Mouse (Mus musculus) limb, embryonic 14.5 days (tissue): ENCODE measurements at regions not wholly inside any gene's neighbourhood (a gene's known extent, or its start where the extent isn't known, plus 50 kb on each side); places are given as distances from the start of the nearest gene placed in this dataset.

Experiments used
- ATAC-seq: fragments of 200-750 bp; cut with Nextera tagmentation; 2 replicates; pipeline ENCODE4 v1.8.0; 2017; ENCODE audit warnings: low read depth, moderate number of reproducible peaks, moderate TSS enrichment; ENCODE audit not compliant: low FRiP score
- DNase-seq: peaks from one replicate; pipeline ENCODE4 v3.0.0-alpha.2; 2015; ENCODE audit warnings: low spot score
- H3K27ac ChIP-seq: fragments of 300-500 bp; sonication (generic); replicated peaks from 2 replicates; pipeline ENCODE4 v1.5.1; 2014; ENCODE audit warnings: low read depth, mild to moderate bottlenecking, low read length, moderate library complexity, mixed read lengths
- H3K27me3 ChIP-seq: fragments of 300-500 bp; sonication (generic); 2 replicates; pipeline ENCODE4 v1.6.1; 2014; ENCODE audit warnings: low read length, mixed read lengths; ENCODE audit not compliant: control insufficient read depth, insufficient read depth
- H3K36me3 ChIP-seq: fragments of 300-500 bp; sonication (generic); 2 replicates; pipeline ENCODE4 v1.6.1; 2014; ENCODE audit warnings: mild to moderate bottlenecking, low read length, moderate library complexity, mixed read lengths; ENCODE audit not compliant: control insufficient read depth, insufficient read depth
- H3K4me1 ChIP-seq: fragments of 300-500 bp; sonication (generic); 2 replicates; pipeline ENCODE4 v1.6.1; 2014; ENCODE audit warnings: antibody characterized with exemption, low read length, mixed read lengths; ENCODE audit not compliant: control insufficient read depth, insufficient read depth
- H3K4me2 ChIP-seq: fragments of 300-500 bp; sonication (generic); replicated peaks from 2 replicates; pipeline ENCODE4 v1.6.1; 2014; ENCODE audit warnings: low read depth, mild to moderate bottlenecking, low read length, moderate library complexity; ENCODE audit not compliant: severe bottlenecking
- H3K4me3 ChIP-seq: fragments of 300-500 bp; sonication (generic); replicated peaks from 2 replicates; pipeline ENCODE4 v1.5.1; 2014; ENCODE audit warnings: low read length
- H3K9ac ChIP-seq: fragments of 300-500 bp; sonication (generic); 2 replicates; pipeline ENCODE4 v1.6.1; 2014; ENCODE audit warnings: mild to moderate bottlenecking, low read depth, low read length, moderate library complexity; ENCODE audit not compliant: severe bottlenecking
- H3K9me3 ChIP-seq: fragments of 300-500 bp; sonication (generic); 2 replicates; pipeline ENCODE4 v1.6.1; 2016; ENCODE audit warnings: low read length; ENCODE audit not compliant: control insufficient read depth
- POLR2A ChIP-seq: fragments of 200-500 bp; IDR thresholded peaks from 2 replicates; pipeline ENCODE4 v1.8.0; 2012; ENCODE audit warnings: inconsistent platforms, mild to moderate bottlenecking, moderate library complexity, borderline replicate concordance; ENCODE audit not compliant: insufficient read depth, insufficient read length; ENCODE audit errors: extremely low read depth
- WGBS: fragments of 180-500 bp; shearing (Covaris S2); extraction: QIAGEN DNeasy Blood & Tissue Kit; methylation state at CpG from one replicate; pipeline ENCODE4 v1.1.7; 2014; 5-methylcytosine and 5-hydroxymethylcytosine counted together

DNA sequence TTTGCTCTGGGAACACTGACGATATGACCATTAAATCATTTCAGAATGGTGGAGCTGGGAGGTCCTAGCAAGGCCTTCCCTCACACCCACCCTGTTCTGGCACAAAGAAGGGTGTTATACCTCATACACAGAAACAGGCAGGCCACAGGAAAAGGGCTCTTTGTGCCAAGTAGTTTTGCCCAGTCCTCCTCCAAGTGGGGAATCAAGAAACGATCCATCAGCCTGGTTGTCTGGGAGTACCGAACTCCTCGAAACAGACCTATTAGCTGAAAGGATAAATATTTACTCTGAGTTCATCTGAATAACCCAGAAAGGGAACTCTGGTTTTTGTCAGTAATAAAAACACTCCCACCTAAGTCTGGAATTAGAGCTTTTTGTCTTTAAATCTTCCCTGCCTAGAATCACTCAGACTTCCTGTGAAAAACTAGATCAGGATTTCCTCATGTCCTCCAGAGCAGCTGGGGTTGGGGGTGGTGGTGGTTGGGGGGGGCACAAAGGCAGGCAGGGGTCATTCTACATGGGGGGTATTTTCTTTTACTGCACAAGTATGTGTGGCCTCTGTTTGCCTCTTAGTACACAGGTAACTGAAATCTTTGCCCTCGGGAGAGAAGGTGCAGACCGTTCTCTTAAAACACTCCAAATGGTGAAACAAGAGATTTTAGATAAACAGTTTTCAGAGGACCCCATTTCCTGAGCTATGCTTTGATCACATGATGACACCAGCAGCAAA, 681.3 kb downstream of the Gsdmc2 start:
- no peak for TF ChIP-seq POLR2A
- Histone ChIP-seq H3K36me3 (no peaks in the 10 kb centered on the region), H3K9ac (no peak overlapping the region), H3K4me3 (no peak overlapping the region), H3K27ac (no peak overlapping the region), H3K27me3 (no peaks in the 10 kb centered on the region), H3K9me3 (no peaks in the 10 kb centered on the region), H3K4me1 (peaks cover 7% of the 10 kb centered on the region), H3K4me2 (no peak overlapping the region)
- no peak for ATAC-seq
- no peak for DNase-seq
- WGBS = 16% methylated on average over 6 of the region's 6 CpGs

DNA sequence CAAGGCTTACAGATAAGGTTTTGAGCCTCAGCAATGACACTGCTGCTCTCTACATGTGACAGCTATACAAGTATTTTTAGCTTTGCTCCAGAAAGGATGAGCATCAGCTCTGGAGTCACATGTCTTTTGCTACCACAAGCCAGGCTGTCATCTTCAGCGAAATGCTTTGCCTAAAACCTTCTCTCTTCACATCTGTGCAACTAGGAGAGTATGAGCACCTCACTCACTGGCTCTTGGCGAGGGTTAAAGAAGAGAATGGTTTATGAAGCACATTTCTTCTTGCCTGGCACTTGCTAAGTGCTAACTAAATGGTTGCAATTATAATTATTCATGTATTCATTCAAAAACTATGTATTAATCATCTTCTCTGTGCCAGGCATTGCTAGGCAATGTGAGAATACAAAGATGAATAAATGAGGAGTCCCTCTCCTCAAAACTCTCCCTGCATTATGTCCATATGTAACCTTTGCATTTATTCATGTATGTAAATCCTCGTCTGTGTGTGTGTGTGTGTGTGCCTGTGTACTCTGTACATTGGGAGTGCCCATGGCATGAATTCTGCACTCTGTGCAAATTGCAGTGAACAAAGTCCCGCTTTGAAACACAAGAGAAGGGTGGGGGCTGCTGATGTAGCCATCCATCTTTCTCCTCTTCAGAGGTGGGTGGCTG, 682.0 kb downstream of the Gsdmc2 start:
- TF ChIP-seq POLR2A = no peak
- 63% methylated on average over 4 of the region's 4 CpGs for WGBS
- Histone ChIP-seq H3K4me1 (peaks cover 7% of the 10 kb centered on the region), H3K27ac (no peak overlapping the region), H3K4me2 (no peak overlapping the region), H3K9ac (no peak overlapping the region), H3K36me3 (no peaks in the 10 kb centered on the region), H3K4me3 (no peak overlapping the region), H3K9me3 (no peaks in the 10 kb centered on the region), H3K27me3 (no peaks in the 10 kb centered on the region)
- no peak for ATAC-seq
- no peak for DNase-seq

DNA sequence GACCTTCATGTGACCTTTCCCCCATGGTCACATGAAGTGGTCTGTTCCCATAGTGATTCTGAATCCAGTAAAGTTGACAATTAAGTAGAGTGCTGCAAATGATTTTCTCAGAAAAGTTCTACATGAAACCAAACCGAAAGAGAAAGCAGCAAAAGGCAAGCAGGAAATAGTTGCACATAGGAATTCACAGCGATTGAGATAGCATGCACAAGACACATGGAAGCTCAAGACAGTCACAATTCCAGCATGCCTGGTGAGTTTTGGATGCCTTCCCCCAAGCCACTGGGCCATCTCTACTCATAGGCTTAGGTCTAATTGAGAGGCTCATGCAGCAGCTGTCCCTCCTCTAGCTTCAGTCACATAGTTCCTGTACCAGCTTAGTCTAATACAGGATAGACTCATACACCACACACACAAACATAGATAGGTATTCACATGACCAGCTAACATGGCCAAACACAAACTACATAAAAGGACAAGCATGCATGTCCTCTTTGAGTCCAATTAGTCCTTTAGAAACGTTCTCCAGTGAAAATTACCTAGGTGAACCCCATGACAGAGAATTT, 721.8 kb downstream of the Gsdmc2 start:
- 74% methylated on average over 3 of the region's 3 CpGs for WGBS
- Histone ChIP-seq H3K27ac (no peak overlapping the region), H3K27me3 (no peaks in the 10 kb centered on the region), H3K4me3 (no peak overlapping the region), H3K9me3 (no peaks in the 10 kb centered on the region), H3K4me1 (no peaks in the 10 kb centered on the region), H3K36me3 (no peaks in the 10 kb centered on the region), H3K9ac (no peak overlapping the region), H3K4me2 (no peak overlapping the region)
- no peak for ATAC-seq
- TF ChIP-seq POLR2A = no peak
- DNase-seq = no peak

DNA sequence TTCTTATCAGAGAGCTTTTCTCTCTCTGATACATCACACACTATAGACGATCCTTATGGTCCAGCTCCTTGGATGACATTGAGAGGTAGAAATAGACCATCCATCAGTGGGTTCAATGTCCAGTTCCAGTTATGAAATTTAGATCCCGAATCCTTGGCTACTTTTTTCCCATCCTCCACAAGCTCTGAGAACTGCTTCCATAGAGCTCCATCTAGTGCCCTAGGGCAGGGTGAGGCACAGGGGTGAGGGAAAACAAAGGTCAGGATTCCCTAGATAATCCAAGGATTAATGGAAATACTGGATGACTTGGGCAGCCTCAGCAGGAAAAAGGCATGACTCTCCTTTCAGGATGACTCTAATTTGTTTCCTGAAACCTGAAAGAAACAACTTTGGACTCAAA, 732.1 kb downstream of the Gsdmc2 start:
- DNase-seq (no peak), ATAC-seq (no peak)
- no peak overlapping the region for H3K27ac ChIP-seq
- H3K36me3 ChIP-seq = no peaks in the 10 kb centered on the region
- no peak for TF ChIP-seq POLR2A
- H3K4me2 ChIP-seq = no peak overlapping the region
- 84% methylated on average over 2 of the region's 2 CpGs for WGBS
- H3K9me3 ChIP-seq = no peaks in the 10 kb centered on the region
- no peak overlapping the region for H3K9ac ChIP-seq
- H3K27me3 ChIP-seq = no peaks in the 10 kb centered on the region
- no peak overlapping the region for H3K4me3 ChIP-seq
- H3K4me1 ChIP-seq = peaks cover 2% of the 10 kb centered on the region; the same call in 1 of the 2 replicates

DNA sequence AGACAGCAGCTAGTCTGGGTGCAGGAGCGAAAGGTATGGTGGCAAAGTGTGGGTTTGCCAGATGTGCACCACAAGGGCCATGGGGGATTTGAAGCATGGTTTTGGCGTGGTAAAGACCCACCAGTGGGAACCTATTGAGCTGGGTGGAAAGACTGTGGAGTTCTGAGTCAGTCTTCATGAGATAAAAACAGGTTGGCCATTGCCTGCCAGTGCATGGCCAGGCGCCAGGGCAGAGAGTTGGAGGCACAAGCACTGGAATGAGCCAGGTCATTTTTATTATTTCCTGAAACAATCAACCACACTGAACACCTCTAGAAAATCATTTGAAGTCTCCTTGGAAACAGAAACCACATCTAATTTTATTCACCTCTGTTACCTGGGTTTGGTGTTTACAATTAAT, 744.9 kb downstream of the Gsdmc2 start:
- whole genome bisulfite sequencing = 69% methylated on average over 3 of the region's 3 CpGs
- Histone ChIP-seq H3K9ac (no peak overlapping the region), H3K36me3 (no peaks in the 10 kb centered on the region), H3K27ac (no peak overlapping the region), H3K4me1 (no peaks in the 10 kb centered on the region), H3K4me3 (no peak overlapping the region), H3K27me3 (no peaks in the 10 kb centered on the region), H3K9me3 (no peaks in the 10 kb centered on the region), H3K4me2 (no peak overlapping the region)
- DNase-seq (no peak), ATAC-seq (no peak)
- no peak for TF ChIP-seq POLR2A
